Mouse (Mus musculus) ES-Bruce4 (cell line): ENCODE data around the gene Il4ra. TPM values are rescaled to one million over a fixed set of nuclear protein-coding genes. Genes with fewer than 3 reads are reported as not detected.

Source experiments
- H3K27ac ChIP-seq: 2 replicates; pipeline ENCODE4 v1.5.1; 2012; ENCODE audit warnings: low read length, inconsistent platforms; ENCODE audit not compliant: insufficient read depth
- H3K27me3 ChIP-seq: 2 replicates; pipeline ENCODE4 v1.6.1; 2012; ENCODE audit warnings: mild to moderate bottlenecking, low read length, inconsistent platforms; ENCODE audit not compliant: control insufficient read depth, poor library complexity, insufficient read depth, severe bottlenecking
- H3K36me3 ChIP-seq: 2 replicates; pipeline ENCODE4 v1.6.1; 2012; ENCODE audit warnings: inconsistent platforms, mild to moderate bottlenecking, low read length, moderate library complexity; ENCODE audit not compliant: control insufficient read depth, poor library complexity, insufficient read depth, severe bottlenecking
- H3K4me1 ChIP-seq: one replicate; pipeline ENCODE4 v1.8.1; 2011; ENCODE audit warnings: low read length; ENCODE audit not compliant: control insufficient read depth, insufficient read depth
- H3K4me3 ChIP-seq: 2 replicates; pipeline ENCODE4 v1.5.1; 2011; ENCODE audit warnings: low read depth, mild to moderate bottlenecking, low read length
- H3K9ac ChIP-seq: 2 replicates; pipeline ENCODE4 v1.6.1; 2012; ENCODE audit warnings: low read depth, mild to moderate bottlenecking, inconsistent platforms; ENCODE audit not compliant: poor library complexity, severe bottlenecking
- H3K9me3 ChIP-seq: replicated peaks from 2 replicates; pipeline ENCODE4 v1.6.1; 2012; ENCODE audit warnings: mild to moderate bottlenecking, low read length, inconsistent platforms; ENCODE audit not compliant: control insufficient read depth, poor library complexity, insufficient read depth, severe bottlenecking
- CTCF ChIP-seq: IDR thresholded peaks from one replicate; pipeline ENCODE4 v1.8.1; 2011; ENCODE audit warnings: low read depth, low read length
- EP300 ChIP-seq: IDR thresholded peaks from 2 replicates; pipeline ENCODE4 v1.6.1; 2011; ENCODE audit warnings: low read depth, low read length; ENCODE audit not compliant: insufficient read depth
- POLR2A ChIP-seq: IDR thresholded peaks from one replicate; pipeline ENCODE4 v1.8.1; 2011; ENCODE audit warnings: low read length; ENCODE audit not compliant: insufficient read depth
- polyA plus RNA-seq: library from polyadenylated mRNA; stranded (reverse); fragments of >200 nt; gene quantifications from 2 replicates; pipeline ENCODE4 v1.2.4, GENCODE M21; 2011; ENCODE audit warnings: low read depth; ENCODE audit not compliant: missing spikeins, insufficient read depth, insufficient read length

Il4ra gene
- polyA plus RNA-seq, 1 experiment, result 1.4 TPM

GRCm38 (mm10) chr7:125542335-125543050, 9.4 kb upstream of the Il4ra start:
- no peak overlapping the region for H3K9ac ChIP-seq
- H3K27ac ChIP-seq, result no peak overlapping the region
- TF ChIP-seq EP300, result no peak
- no peak for TF ChIP-seq CTCF
- TF ChIP-seq POLR2A, result no peak
- no peaks in the 10 kb centered on the region for H3K36me3 ChIP-seq
- no peaks in the 10 kb centered on the region for H3K4me1 ChIP-seq
- H3K4me3 ChIP-seq, result no peak overlapping the region
- no peaks in the 10 kb centered on the region for H3K9me3 ChIP-seq
- no peaks in the 10 kb centered on the region for H3K27me3 ChIP-seq

GRCm38 (mm10) chr7:125543497-125543896, 8.4 kb upstream of the Il4ra start:
- no peaks in the 10 kb centered on the region for H3K36me3 ChIP-seq
- no peaks in the 10 kb centered on the region for H3K9me3 ChIP-seq
- no peak overlapping the region for H3K9ac ChIP-seq
- no peaks in the 10 kb centered on the region for H3K27me3 ChIP-seq
- no peak overlapping the region for H3K27ac ChIP-seq
- no peaks in the 10 kb centered on the region for H3K4me1 ChIP-seq
- TF ChIP-seq POLR2A (no peak), EP300 (no peak), CTCF (no peak)
- H3K4me3 ChIP-seq, result no peak overlapping the region

GRCm38 (mm10) chr7:125545331-125545730, 6.6 kb upstream of the Il4ra start:
- H3K9ac ChIP-seq, result no peak overlapping the region
- no peaks in the 10 kb centered on the region for H3K36me3 ChIP-seq
- TF ChIP-seq CTCF (no peak), POLR2A (no peak), EP300 (no peak)
- no peaks in the 10 kb centered on the region for H3K27me3 ChIP-seq
- H3K4me3 ChIP-seq, result no peak overlapping the region
- no peaks in the 10 kb centered on the region for H3K9me3 ChIP-seq
- H3K27ac ChIP-seq, result no peak overlapping the region
- no peaks in the 10 kb centered on the region for H3K4me1 ChIP-seq

GRCm38 (mm10) chr7:125546727-125547126, 5.2 kb upstream of the Il4ra start:
- H3K9me3 ChIP-seq, result no peaks in the 10 kb centered on the region
- no peak overlapping the region for H3K4me3 ChIP-seq
- H3K27me3 ChIP-seq, result no peaks in the 10 kb centered on the region
- TF ChIP-seq EP300 (no peak), CTCF (no peak), POLR2A (no peak)
- no peak overlapping the region for H3K9ac ChIP-seq
- no peaks in the 10 kb centered on the region for H3K36me3 ChIP-seq
- H3K27ac ChIP-seq, result no peak overlapping the region
- no peaks in the 10 kb centered on the region for H3K4me1 ChIP-seq

- TF ChIP-seq EP300, result no peak
- TF ChIP-seq POLR2A, result no peak
- Histone ChIP-seq H3K27me3 (no peaks in the 10 kb centered on the region), H3K36me3 (no peaks in the 10 kb centered on the region), H3K27ac (no peak overlapping the region), H3K9me3 (no peaks in the 10 kb centered on the region), H3K4me1 (no peaks in the 10 kb centered on the region), H3K4me3 (no peak overlapping the region), H3K9ac (no peak overlapping the region)
Observed at GRCm38 (mm10) chr7:125549916-125550315, 2.0 kb upstream of the Il4ra start.

- Histone ChIP-seq H3K9me3 (no peaks in the 10 kb centered on the region), H3K27ac (no peak overlapping the region), H3K4me3 (no peak overlapping the region), H3K27me3 (no peaks in the 10 kb centered on the region), H3K9ac (no peak overlapping the region), H3K36me3 (no peaks in the 10 kb centered on the region), H3K4me1 (no peaks in the 10 kb centered on the region)
- TF ChIP-seq EP300, result no peak
- no peak for TF ChIP-seq CTCF
- TF ChIP-seq POLR2A, result no peak
Observed at GRCm38 (mm10) chr7:125550881-125551381, 989 bp upstream of the Il4ra start.
